Mouse (Mus musculus) ES-Bruce4 (cell line): ENCODE measurements around the gene Fam213a. TPM values are rescaled to one million over a fixed set of nuclear protein-coding genes. Genes with fewer than 3 reads are reported as not detected.

Experiments
- H3K27ac ChIP-seq: 2 replicates; pipeline ENCODE4 v1.5.1; 2012; ENCODE audit warnings: low read length, inconsistent platforms; ENCODE audit not compliant: insufficient read depth
- H3K27me3 ChIP-seq: 2 replicates; pipeline ENCODE4 v1.6.1; 2012; ENCODE audit warnings: mild to moderate bottlenecking, low read length, inconsistent platforms; ENCODE audit not compliant: control insufficient read depth, poor library complexity, insufficient read depth, severe bottlenecking
- H3K36me3 ChIP-seq: 2 replicates; pipeline ENCODE4 v1.6.1; 2012; ENCODE audit warnings: inconsistent platforms, mild to moderate bottlenecking, low read length, moderate library complexity; ENCODE audit not compliant: control insufficient read depth, poor library complexity, insufficient read depth, severe bottlenecking
- H3K4me1 ChIP-seq: one replicate; pipeline ENCODE4 v1.8.1; 2011; ENCODE audit warnings: low read length; ENCODE audit not compliant: control insufficient read depth, insufficient read depth
- H3K4me3 ChIP-seq: 2 replicates; pipeline ENCODE4 v1.5.1; 2011; ENCODE audit warnings: low read depth, mild to moderate bottlenecking, low read length
- H3K9ac ChIP-seq: 2 replicates; pipeline ENCODE4 v1.6.1; 2012; ENCODE audit warnings: low read depth, mild to moderate bottlenecking, inconsistent platforms; ENCODE audit not compliant: poor library complexity, severe bottlenecking
- H3K9me3 ChIP-seq: replicated peaks from 2 replicates; pipeline ENCODE4 v1.6.1; 2012; ENCODE audit warnings: mild to moderate bottlenecking, low read length, inconsistent platforms; ENCODE audit not compliant: control insufficient read depth, poor library complexity, insufficient read depth, severe bottlenecking
- CTCF ChIP-seq: IDR thresholded peaks from one replicate; pipeline ENCODE4 v1.8.1; 2011; ENCODE audit warnings: low read depth, low read length
- EP300 ChIP-seq: IDR thresholded peaks from 2 replicates; pipeline ENCODE4 v1.6.1; 2011; ENCODE audit warnings: low read depth, low read length; ENCODE audit not compliant: insufficient read depth
- POLR2A ChIP-seq: IDR thresholded peaks from one replicate; pipeline ENCODE4 v1.8.1; 2011; ENCODE audit warnings: low read length; ENCODE audit not compliant: insufficient read depth
- polyA plus RNA-seq: library from polyadenylated mRNA; stranded (reverse); fragments of >200 nt; gene quantifications from 2 replicates; pipeline ENCODE4 v1.2.4, GENCODE M21; 2011; ENCODE audit warnings: low read depth; ENCODE audit not compliant: missing spikeins, insufficient read depth, insufficient read length

Gene Fam213a
- polyA plus RNA-seq, 1 experiment = 24.8 TPM

DNA sequence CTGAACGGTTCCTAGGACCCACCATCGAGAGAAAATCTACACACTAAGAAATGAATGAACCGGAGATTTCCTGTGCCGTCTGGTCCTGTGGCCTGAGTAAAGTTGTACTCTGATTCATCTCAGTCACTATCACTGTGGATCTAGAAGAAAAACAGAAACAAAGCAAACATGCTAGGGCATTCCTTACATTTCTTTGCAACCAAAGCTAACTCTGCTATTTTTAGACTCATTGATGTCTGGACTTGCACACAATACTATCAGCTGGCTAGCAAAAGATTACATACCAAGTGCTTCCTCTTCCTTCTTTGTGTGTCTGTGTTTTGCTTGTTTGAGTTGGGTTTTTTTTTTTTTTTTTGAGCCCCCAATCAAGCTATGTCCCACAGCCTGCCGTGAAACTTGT, 3.9 kb upstream of the Fam213a start:
- TF ChIP-seq CTCF = no peak
- TF ChIP-seq EP300 = no peak
- TF ChIP-seq POLR2A = no peak
- H3K9me3 ChIP-seq = no peaks in the 10 kb centered on the region
- no peaks in the 10 kb centered on the region for H3K36me3 ChIP-seq
- H3K27me3 ChIP-seq = peaks cover 3% of the 10 kb centered on the region; the same call in 1 of the 2 replicates
- no peak overlapping the region for H3K9ac ChIP-seq
- no peaks in the 10 kb centered on the region for H3K4me1 ChIP-seq
- H3K27ac ChIP-seq = no peak overlapping the region
- H3K4me3 ChIP-seq = no peak overlapping the region

DNA sequence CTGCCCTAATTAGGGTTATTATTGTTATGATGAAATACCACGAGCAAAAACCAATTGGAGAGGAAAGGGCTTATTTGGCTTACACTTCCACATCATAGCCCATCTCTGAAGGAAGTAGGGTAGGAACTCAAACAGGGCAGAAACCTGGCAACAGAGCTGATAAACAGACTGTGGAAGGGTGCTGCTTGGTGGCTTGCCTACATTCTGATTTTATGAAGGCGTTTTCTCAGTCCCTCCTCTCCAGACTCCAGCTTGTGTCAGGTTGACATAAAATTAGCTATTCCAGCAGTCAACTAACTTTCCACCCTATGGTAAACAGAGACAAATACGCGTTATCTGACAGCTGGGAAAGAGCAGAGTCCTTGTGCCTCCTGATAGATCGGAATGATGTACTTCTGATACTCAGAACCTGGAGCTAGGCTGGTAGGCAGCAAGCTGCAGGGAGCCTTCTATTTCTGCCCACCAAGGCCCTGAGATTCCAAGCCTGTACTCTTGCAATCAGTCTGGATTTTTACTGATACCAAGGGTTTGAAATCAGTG, 1.2 kb upstream of the Fam213a start:
- Histone ChIP-seq H3K36me3 (no peaks in the 10 kb centered on the region), H3K4me3 (no peak overlapping the region), H3K4me1 (no peaks in the 10 kb centered on the region), H3K27me3 (peaks cover 3% of the 10 kb centered on the region; the same call in 1 of the 2 replicates), H3K9me3 (no peaks in the 10 kb centered on the region), H3K27ac (no peak overlapping the region), H3K9ac (no peak overlapping the region)
- no peak for TF ChIP-seq EP300
- no peak for TF ChIP-seq POLR2A
- no peak for TF ChIP-seq CTCF

GRCm38 (mm10) chr14:41013143-41013542, 445 bp downstream of the Fam213a start:
- Histone ChIP-seq H3K9me3 (no peaks in the 10 kb centered on the region), H3K9ac (no peak overlapping the region), H3K27me3 (peaks cover 3% of the 10 kb centered on the region; the same call in 1 of the 2 replicates), H3K27ac (no peak overlapping the region), H3K36me3 (no peaks in the 10 kb centered on the region), H3K4me3 (peak overlapping the region; percentile 29), H3K4me1 (no peaks in the 10 kb centered on the region)
- TF ChIP-seq CTCF (no peak), EP300 (no peak), POLR2A (no peak)

DNA sequence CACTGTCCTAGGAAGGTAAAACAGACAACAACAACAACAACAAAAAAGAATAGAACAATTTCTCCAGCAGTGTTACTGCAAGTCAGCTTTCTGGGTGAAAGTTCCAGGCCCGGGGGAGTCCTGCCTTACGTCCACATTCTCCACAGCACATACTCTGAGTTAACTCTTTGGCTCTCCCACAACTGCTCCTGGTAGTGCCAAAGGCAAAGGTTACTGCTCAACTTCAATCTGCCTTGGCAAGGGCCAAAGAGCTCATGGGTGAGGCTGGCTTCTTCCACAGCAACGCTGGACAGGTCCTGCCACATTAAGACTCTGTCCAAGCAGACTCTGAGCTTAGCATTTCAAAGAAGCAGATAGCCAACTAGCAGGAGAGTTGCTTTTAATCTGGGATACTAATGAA, 1.7 kb downstream of the Fam213a start:
- Histone ChIP-seq H3K9me3 (no peaks in the 10 kb centered on the region), H3K4me3 (no peak overlapping the region), H3K27me3 (peaks cover 3% of the 10 kb centered on the region; the same call in 1 of the 2 replicates), H3K36me3 (no peaks in the 10 kb centered on the region), H3K27ac (no peak overlapping the region), H3K4me1 (no peaks in the 10 kb centered on the region), H3K9ac (no peak overlapping the region)
- TF ChIP-seq EP300 = no peak
- TF ChIP-seq CTCF = no peak
- no peak for TF ChIP-seq POLR2A

GRCm38 (mm10) chr14:41008138-41008537, 5.5 kb downstream of the Fam213a start:
- H3K4me3 ChIP-seq = no peak overlapping the region
- no peak overlapping the region for H3K9ac ChIP-seq
- H3K27ac ChIP-seq = no peak overlapping the region
- H3K9me3 ChIP-seq = no peaks in the 10 kb centered on the region
- no peaks in the 10 kb centered on the region for H3K27me3 ChIP-seq
- no peaks in the 10 kb centered on the region for H3K4me1 ChIP-seq
- TF ChIP-seq EP300 (no peak), CTCF (no peak), POLR2A (no peak)
- no peaks in the 10 kb centered on the region for H3K36me3 ChIP-seq

- TF ChIP-seq CTCF (no peak), POLR2A (no peak), EP300 (no peak)
- Histone ChIP-seq H3K9me3 (no peaks in the 10 kb centered on the region), H3K27ac (no peak overlapping the region), H3K36me3 (no peaks in the 10 kb centered on the region), H3K27me3 (no peaks in the 10 kb centered on the region), H3K4me3 (no peak overlapping the region), H3K4me1 (no peaks in the 10 kb centered on the region), H3K9ac (no peak overlapping the region)
Measured at GRCm38 (mm10) chr14:41007641-41008040, 5.9 kb downstream of the Fam213a start.
